Mouse (Mus musculus) megakaryocyte progenitor cell, adult 5-6 weeks (primary cell): Measurements from ENCODE around the gene Dync1i1. TPM values are rescaled to one million over a fixed set of nuclear protein-coding genes. Genes with fewer than 3 reads are reported as not detected.
"Not testable (repeated sequence)": the region's sequence is repeated elsewhere in the genome, so short reads cannot be mapped to it uniquely, and the experiment has no call there.

Experiments used
- ATAC-seq: replicated peaks from 2 replicates; pipeline ENCODE4 v1.8.0; 2016; ENCODE audit warnings: mild to moderate bottlenecking, moderate TSS enrichment, inconsistent platforms; ENCODE audit not compliant: poor library complexity
- total RNA-seq, 2 experiments: library from RNA; stranded (forward) in 1 of 2; stranded (reverse) in 1 of 2; fragments of 157-497, 149-512 nt in 1 of 2; fragments of 200-1000 nt in 1 of 2; gene quantifications; 2 replicates each; pipeline versions ENCODE4 v1.2.3 to v1.2.4; 2015 to 2017

Dync1i1 gene
- not detected in 2 replicates for total RNA-seq (2015)
- not detected in 2 replicates for total RNA-seq (2017)

GRCm38 (mm10) chr6:5725611-5726236, at the start of gene Dync1i1:
Gene Dync1i1 (plus strand): TSS chr6:5725639.
- peak; percentile 97 for ATAC-seq

- no peak for ATAC-seq
Measured at GRCm38 (mm10) chr6:5679738-5680137, 45.7 kb upstream of the Dync1i1 start.

DNA sequence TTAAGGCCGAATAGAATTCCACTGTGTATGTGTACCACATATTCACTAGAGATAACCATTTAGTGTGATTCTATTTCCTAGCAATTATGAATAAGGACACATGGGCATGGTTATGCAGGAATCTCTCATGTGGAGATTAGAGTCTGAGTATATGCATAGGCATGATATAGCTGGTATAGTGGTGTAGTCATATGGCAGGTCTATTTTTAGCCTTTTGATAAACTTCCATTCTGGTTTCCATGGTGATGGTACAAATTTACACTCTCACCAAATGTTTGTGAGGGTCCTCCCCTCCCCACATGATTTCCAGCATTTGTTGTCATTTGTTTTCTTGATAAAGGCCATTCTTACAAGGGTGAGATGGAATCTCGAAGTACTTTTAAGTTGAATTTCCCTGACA, 23.6 kb upstream of the Dync1i1 start:
- no peak for ATAC-seq

GRCm38 (mm10) chr6:5707894-5708293, 17.5 kb upstream of the Dync1i1 start:
- not testable (repeated sequence) for ATAC-seq

GRCm38 (mm10) chr6:5710063-5710605, 15.3 kb upstream of the Dync1i1 start:
- no peak for ATAC-seq

DNA sequence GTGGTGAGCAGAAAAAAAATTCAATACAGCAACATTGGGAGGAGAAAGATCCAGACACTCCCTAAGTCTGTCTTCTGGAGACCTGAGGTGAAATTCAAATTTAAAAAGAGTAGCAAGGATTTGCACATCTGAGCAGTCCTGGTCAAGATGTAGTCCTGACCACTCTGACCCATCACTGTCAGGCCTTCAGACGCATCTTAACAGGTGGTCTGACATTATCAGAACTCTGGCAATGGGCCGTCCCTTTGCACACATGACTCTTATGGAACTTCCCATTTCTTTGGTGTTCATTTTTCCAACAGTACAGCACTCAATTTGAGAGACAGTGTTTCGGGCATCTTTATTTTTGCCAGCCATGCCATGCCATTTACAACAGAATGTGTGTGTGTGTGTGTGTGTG, 12.8 kb upstream of the Dync1i1 start:
- ATAC-seq, result no peak

DNA sequence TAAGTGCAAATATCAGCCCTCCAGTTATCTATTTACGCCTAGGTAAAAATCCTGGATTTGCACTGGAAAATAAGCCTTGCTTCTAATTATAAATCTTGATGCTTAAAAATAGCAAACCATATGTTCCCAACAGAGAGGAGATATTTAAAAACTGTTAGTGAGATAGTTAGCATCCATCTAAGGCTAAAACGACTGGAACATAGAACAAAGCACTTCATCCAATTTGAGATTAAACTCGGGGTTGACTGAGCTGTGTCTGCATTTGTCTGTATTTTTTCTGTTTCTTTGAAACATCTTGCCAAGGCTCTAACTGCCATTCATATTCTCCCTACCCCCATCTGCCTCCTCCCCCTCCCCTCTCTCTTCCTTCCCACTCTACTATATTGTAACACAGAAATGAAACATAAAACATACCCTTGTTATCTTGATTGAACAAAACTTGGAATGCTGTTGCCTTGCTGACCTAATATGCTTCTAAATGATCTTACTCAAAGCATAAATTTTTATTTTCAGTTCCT, 10.3 kb upstream of the Dync1i1 start:
- no peak for ATAC-seq

DNA sequence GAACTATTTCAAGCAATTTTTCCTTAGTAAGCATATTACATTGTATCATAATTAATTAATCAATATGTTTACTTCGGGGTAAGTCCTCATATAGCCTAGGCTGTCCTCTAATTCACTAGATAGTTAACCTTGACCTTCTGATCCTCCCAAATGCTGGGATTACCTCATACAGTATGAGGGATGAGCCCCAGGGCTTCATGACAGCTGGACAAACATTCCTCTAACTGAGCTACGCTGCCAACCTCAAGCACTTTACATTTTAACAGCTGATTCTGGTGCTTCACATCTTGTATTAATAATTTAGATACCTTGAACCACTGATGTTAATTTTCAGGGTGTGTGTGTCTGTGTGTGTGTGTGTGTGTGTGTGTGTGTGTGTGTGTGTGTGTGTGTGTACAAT, 6.5 kb upstream of the Dync1i1 start:
- ATAC-seq, result no peak

GRCm38 (mm10) chr6:5720716-5721115, 4.7 kb upstream of the Dync1i1 start:
- ATAC-seq, result not testable (repeated sequence)

DNA sequence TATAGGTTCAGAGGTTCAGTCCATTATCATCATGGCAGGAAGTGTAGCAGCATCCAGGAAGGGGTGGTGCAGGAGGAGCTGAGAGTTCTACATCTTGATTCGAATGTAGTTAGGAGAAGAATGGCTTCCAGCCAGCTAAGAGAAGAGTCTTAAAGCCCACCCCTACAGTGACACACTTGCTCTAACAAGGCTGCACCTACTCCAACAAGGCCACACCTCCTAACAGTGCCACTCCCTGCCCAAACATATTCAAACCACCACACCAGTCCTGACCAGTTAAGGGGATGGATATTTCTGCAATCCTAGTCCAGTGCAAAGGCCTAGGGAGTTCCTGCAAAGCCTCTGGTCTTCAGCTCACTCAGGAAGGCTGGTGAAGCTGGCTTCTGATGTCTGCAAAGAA, 1.5 kb upstream of the Dync1i1 start:
- no peak for ATAC-seq

DNA sequence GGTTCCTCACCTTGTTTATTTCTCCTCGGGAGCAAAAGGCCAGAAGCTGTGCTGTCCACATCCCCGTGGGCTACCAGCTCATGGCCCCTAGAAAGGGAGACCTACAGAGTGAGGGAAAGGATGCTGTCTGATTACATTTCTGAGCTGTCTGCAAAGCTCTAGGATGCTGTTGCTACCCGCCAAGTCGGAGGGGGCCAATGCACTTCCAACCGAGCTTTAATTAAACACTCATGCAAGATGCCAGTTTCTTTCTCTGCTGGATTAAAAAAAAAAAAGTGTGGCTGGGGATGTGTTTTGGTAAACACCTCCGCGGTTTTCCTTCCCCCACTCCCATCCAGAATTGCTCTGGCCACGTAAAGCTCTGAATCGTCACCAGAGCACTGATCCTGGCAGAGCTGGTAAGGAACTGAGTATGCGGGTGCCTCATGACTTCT, 815 bp downstream of the Dync1i1 start:
- no peak for ATAC-seq

DNA sequence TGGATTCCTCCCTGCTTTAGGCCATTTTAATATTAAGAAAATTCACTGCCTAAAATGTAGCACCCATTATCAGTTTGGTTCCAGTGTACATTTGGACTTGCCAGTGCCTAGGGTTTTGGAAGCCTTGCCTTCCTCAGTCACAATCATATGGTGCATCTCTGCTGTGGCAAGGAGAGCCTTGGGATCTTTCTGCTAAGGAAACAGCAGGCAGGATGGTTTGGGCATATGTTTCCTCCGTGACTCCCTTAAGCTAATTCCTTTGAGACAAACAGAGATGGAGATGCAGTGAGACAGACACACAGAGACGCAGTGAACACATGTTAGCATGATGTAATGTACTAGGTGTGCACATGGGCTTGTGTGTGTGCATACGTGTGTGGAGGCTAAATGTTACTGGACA, 7.8 kb downstream of the Dync1i1 start:
- no peak for ATAC-seq

GRCm38 (mm10) chr6:5734398-5734797, 9.0 kb downstream of the Dync1i1 start:
- ATAC-seq, result no peak

DNA sequence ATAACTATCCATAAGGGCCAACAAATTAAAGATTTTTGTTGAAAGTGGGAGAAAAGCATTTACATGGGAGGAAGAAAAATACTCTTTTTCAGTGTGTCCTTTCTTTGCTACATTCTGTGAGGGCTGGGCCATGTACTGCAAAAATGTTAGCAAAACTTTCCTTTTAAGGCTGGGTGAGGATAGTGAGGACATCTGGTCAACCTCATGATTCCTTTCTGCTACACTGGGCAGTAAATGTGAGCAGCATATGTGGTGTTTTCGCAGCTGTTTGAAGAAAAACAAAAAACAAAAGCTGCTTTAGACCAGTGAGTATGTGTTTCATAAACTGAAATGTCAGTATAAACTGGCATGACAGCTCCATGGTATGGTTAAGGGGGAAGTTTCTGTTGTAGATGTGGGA, 9.4 kb downstream of the Dync1i1 start:
- no peak for ATAC-seq

DNA sequence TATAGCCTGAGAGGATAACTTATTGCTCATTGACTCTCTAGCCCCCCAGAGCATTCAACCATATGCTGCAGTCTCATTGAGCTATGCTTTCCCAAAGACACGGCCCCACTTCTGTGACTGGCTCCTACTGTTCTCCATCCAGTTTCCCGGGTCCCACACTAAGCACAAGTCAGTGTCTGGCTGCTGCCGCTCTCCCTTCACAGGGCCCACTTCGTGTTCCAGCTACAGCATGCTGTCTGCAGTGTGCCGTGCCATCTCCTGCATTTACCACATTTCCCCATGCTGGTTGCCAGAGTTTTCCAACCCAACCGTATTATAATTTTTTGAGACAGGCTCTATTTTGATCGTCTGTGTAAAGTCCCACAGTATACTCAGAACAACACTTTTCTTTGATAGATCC, 14.3 kb downstream of the Dync1i1 start:
- ATAC-seq, result no peak

GRCm38 (mm10) chr6:5741395-5742032, 16.1 kb downstream of the Dync1i1 start:
- ATAC-seq, result no peak

- ATAC-seq, result no peak
Measured at GRCm38 (mm10) chr6:5750079-5750711, 24.8 kb downstream of the Dync1i1 start.

DNA sequence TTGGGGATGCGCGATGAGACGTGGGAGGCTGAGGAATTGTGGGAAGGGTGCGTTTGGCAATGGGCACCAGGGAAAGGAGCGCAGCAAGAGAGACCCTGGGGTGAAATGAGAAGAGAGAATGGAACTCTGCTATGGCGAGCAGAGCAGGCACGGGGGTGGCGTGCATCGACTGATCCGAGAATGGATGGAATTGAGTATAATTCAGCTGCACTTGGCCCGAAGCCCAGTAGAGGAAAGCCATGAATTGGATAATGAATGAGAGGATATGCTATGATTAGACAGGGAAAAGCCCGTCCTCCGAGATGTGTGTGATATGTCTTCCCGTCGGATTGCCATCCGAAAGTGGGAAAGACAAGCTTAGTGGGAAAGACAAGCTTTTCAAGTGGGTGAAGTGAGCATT, 26.7 kb downstream of the Dync1i1 start:
- ATAC-seq, result no peak

DNA sequence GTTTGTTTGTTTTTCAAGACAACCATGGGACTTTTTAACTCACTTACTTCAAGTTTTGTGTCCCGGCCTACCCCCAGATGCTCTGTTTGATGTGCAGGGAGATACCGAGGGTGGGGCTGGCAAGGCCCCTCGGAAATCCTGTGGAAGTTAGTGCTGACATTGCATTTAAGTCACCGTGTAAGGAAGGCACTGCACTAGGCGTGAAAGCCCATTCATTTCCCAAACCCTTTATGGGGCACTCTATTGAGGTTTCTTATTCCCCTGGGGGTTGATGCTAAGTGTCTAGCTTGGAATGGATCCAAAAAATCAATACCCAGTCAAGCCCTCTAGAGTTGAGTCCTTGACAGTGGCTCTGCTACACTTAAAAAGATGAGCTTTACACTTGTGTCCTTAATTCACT, 27.2 kb downstream of the Dync1i1 start:
- ATAC-seq, result no peak

DNA sequence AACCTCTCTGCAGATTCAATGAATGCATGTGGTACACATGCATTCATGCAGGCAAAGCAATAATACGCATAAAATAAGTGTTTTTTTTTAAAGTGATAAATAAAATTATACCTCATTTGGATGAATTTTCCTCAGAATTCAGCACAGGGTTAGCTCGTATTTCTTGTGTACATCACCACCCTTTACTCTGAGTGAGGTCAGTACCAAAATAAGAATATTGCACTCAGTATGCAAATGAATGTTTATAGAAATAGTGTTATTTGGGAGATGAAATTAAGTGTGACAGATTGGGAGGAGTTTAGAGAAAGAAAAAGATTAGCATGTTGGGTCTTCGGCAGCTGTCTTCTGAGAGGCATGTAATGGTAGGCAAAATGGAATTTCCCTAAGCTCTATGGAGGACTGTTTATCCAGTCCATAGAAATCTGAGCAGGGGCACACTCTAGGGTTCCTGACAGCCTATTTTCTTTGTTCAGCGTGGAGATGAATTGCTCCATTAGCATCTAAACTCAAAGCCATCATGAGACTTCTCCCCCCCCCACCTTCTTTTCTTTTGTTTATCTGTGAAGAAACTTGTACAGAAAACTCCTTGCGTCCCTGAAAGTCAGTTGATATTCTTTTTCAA, 31.2 kb downstream of the Dync1i1 start:
- no peak for ATAC-seq

GRCm38 (mm10) chr6:5762943-5763342, 37.5 kb downstream of the Dync1i1 start:
- ATAC-seq, result peak; percentile 23; the same call in 1 of the 2 replicates
